Mouse (Mus musculus) gastrocnemius, postnatal 14 days (tissue): ENCODE data around the gene Ccr1l1. TPM values are rescaled to one million over a fixed set of nuclear protein-coding genes. Genes with fewer than 3 reads are reported as not detected.
"Not testable (repeated sequence)": the region's sequence is repeated elsewhere in the genome, so short reads cannot be mapped to it uniquely, and the experiment has no call there.

Source experiments
- DNase-seq: peaks from one replicate; pipeline ENCODE4 v3.0.0; 2021; ENCODE audit warnings: mixed read lengths
- intact Hi-C: fragments of 180-260 bp; cut with DNase I; formaldehyde crosslinking; loops from one replicate; pipeline ENCODE4 v1.15.1; 2025; ENCODE audit warnings: low total_unique reads
- total RNA-seq, 2 experiments: library from RNA; stranded (reverse); gene quantifications; 2 replicates each; pipeline ENCODE4 v1.2.3; 2021

Gene Ccr1l1
- total RNA-seq, 2 experiments from 2014 or later = not detected

DNA sequence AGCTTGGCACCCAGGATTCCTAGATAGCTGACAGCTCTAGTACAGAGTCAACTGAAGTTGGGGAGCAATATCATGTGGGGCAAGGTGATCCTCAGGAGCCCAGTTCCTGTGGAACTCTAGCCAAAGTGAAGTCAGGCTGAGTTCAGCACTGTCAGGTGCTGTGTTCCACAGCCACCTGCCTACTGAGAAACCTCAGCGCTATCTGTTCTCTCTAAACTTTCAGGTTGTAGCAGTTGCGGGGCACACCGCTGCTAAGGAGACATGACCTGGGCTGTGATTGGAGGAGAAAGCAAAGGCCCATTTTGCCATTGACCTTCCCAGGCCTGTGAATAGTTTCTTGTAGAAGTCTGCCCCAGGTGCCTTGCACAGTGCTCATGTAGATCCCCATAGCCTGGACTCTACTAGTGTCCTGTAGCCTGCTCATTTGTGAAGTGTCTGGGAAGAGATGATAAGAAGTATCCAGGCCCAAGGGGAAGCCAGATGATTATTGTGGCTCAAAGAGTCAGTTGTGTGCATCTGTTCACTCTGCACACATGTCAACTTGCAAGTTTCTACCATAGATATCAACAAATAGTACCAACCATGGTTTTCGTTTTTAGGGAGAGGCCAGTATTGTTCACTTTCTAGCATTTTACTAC is 11.2 kb downstream of the Ccr1l1 start:
- intact Hi-C loops = not testable (repeated sequence)

GRCm38 (mm10) chr9:123964776-123965175 is 13.4 kb downstream of the Ccr1l1 start:
- intact Hi-C loops = no loop called here
- no peak for DNase-seq

More for the DNA sequence above, 11.2 kb downstream of the Ccr1l1 start:
- not testable (repeated sequence) for DNase-seq

DNA sequence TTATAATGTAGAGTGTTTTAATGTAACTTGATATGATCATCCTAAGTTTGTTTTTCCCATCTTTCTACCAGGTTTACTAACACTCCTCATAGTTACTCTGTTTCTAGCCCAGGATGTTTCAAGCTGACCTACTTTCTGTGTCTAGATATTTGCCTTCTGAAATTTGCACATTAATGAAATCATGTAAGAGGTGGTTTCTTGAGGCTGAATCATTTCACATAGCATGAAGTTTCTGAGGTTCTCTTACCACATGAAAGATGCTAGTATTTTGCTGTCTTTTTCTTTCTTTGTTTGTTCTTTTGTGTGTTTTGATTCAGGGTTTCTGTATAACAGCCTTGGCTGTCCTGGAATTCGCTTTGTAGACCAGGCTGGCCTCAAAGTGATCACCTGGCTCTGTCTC is 18.0 kb downstream of the Ccr1l1 start:
- intact Hi-C loops = no loop called here
- no peak for DNase-seq

GRCm38 (mm10) chr9:123957911-123958413 is 20.2 kb downstream of the Ccr1l1 start:
- intact Hi-C loops = no loop called here
- DNase-seq = no peak

GRCm38 (mm10) chr9:123956892-123957291 is 21.3 kb downstream of the Ccr1l1 start:
- DNase-seq = no peak
- intact Hi-C loops = no loop called here

GRCm38 (mm10) chr9:123953551-123953950 is 24.7 kb downstream of the Ccr1l1 start:
- intact Hi-C loops = no loop called here
- no peak for DNase-seq

DNA sequence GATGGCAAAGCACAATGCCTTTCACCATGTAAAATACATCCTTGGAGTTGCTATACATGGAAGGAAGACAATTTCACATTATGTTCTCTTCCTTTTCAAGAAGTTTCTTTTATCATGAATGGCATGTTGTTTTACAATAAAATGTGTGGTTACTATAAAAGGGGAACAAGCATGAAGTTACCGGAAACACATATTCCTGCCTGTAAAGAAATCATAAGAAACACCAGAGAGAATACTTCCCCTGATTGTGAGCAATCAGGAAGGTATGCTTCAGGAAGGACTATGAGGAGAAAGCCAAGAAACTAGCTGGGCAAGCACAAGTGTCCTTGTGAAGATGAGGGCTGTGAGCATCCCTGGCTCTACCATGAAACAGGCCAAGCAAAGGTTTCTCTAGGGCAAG is 27.0 kb downstream of the Ccr1l1 start:
- intact Hi-C loops = no loop called here
- DNase-seq = no peak

DNA sequence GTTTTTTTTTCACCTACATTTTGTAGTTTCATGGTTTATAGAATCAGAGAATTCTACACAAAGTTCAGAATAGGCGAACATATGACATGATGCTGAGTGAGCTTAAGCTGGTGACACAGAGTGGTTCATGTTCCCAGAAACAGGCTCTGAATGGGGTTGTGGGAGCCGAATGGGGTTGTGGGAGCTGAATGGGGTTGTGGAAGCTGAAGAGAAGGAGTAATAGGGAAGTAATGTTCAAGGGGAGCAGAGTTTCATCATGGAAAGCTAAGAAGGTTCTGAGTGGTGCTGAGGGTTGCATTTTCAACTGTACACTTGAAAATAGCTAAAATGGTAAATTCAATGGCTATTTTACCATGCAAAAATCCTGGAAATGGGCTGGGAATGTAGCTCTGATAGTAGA is 28.8 kb downstream of the Ccr1l1 start:
- intact Hi-C loops = no loop called here

DNA sequence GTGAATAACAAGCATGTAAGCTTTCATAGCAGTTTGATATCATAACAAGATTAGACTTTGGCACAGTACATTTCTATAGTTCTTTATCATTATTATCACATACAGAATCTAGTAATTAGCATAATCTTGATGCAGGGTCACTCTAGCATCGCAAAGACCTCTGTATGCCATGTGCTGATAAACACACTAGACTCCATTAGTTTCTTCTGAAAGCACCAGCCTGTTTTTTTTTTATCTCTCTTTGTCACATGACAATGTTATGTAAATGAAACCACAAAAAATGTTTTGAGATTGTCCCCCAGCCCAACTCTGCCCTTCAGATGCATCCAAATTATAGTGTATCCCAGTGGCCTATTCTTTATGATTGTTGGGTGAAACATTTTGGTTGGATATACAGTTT is 30.4 kb downstream of the Ccr1l1 start:
- no peak for DNase-seq
- intact Hi-C loops = no loop called here

More for the DNA sequence above, 28.8 kb downstream of the Ccr1l1 start:
- DNase-seq = no peak

DNA sequence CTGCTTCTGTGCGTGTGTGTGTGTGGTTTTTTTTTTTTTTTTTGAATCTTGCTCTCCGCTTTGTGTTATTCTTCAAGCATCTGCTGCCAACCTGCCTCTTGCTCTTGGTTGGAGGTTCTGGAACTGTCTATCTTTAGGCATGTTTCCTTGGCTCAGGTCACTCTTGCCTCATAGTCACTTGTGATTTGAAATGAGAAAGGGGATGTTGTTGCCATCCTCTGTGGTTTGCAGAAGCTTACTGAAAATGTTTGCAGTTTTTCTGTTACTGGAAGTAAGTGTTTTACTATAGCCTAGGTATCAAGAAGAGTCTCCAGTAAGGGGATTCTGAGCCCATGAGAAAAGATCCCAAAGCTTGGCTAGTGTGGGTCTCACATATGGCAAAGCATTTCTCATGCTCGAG is 36.2 kb downstream of the Ccr1l1 start:
- intact Hi-C loops = no loop called here
- DNase-seq = no peak

DNA sequence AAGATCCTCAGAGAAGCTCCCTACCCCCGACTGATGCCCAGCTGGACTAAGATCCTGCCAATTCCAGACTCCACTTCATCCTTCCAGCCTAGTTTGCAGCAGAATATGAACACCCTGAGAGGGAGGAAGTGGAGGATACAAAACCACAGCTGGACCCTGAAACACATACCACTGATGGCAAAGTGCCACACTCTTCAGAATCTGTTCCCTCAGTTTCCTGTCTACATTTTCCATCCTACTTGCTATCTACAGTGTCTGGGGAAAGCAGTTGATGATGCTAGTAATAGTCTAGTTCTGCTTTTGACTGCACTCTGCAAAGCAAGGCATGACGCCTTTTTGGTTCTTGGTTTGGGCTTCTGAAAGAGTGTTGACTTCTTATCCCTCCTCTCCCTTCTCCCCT is 36.9 kb downstream of the Ccr1l1 start:
- intact Hi-C loops = no loop called here
- no peak for DNase-seq

GRCm38 (mm10) chr9:123940628-123941027 is 37.6 kb downstream of the Ccr1l1 start:
- no peak for DNase-seq
- intact Hi-C loops = no loop called here

DNA sequence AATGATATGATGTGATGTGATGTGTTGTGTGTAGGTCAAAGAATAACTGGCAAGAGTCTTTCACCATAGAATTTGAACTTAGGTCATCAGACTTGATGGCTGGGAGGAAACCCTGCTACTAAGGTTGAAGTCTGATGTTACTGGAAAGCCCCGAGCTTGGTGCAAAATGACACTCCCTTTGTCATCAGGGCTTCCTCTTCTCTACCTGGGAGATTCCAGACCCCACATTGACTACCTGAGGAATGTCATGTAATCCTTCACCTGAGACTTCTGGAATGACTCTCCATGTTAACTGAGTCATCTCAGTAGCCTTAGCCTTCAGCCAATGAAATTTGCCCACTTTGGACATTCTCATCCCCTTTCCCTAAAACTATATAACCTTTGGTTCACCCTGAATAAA is 38.0 kb downstream of the Ccr1l1 start:
- no peak for DNase-seq
- intact Hi-C loops = no loop called here

GRCm38 (mm10) chr9:123937989-123938388 is 40.2 kb downstream of the Ccr1l1 start:
- DNase-seq = no peak
- intact Hi-C loops = no loop called here

GRCm38 (mm10) chr9:123936604-123937280 is 41.5 kb downstream of the Ccr1l1 start:
- intact Hi-C loops = no loop called here
- DNase-seq = no peak

DNA sequence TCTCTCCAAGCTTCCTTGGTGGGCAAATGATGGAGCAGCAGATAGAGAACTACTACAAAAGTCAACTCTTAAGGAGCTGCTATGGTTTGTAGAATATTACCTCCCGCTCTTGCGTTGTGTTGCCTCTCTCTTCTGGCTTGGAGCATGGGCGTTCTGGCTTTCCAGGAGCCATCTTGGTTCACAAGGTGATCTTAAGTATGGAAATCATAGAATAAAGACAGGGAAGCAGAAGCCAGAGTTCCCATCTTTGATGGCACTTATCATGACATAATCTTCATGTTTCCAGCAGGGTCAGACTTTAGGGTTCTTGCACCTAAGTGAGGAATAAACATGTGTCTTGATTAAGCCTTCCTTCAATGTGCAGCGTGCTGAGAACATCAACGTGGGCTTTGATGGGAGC is 42.4 kb downstream of the Ccr1l1 start:
- DNase-seq = no peak
- intact Hi-C loops = no loop called here

DNA sequence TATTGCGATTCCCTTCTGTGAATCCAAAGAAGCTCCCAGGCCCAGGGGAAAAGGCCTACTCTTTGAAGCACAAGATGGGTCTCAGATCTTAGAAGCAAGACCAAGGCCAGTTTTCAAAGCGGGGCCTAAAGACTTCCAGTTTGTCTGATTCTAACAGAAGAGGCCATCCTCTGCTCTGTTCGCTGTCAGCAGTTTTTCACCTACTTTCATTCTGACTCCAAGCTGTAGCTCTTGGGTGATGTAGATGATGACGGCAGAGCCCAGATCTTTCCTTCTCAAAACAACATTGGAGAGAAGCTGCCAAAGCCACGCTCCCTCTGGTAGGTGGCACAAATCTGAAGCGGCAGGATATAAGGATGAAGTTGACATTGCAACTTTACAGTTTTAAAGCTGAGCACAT is 42.9 kb downstream of the Ccr1l1 start:
- intact Hi-C loops = no loop called here

GRCm38 (mm10) chr9:123933716-123934445 is 44.3 kb downstream of the Ccr1l1 start:
- no peak for DNase-seq
- intact Hi-C loops = no loop called here

More for the DNA sequence above, 42.9 kb downstream of the Ccr1l1 start:
- DNase-seq = no peak

DNA sequence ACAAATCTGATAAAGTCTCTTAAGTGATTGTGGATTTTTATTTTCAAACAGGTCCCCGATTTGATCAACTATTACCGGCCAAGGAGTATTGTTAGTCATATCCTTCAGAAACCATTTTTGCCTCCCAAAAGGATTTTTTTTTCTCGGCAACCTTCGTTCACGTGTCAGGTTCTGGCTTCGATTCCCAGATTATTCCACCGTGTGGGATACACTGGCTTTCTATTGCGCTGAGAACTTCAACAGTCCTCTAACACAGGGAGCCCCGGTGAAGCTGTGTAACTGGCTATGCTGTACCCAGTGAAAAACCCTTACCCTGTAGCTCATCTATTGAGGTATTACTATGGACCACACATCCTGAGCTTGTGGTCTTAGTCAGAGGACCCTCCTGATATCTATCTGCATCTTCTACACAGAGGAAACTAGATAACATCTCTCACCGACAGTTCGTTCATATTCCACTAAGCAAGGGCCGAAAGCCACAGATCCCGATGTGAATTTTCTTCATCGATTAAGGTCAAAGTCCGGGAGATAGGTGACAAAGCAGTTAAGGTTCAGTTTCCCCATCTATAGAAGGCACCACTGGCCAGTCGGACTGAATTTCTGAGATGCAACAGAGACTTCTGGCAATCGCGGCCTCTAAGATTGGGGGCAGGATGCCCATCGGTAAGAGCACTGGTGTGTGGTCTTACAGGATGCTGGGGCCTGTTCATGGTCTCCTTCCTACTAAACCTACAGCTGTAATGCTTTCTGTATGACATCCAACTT is 45.1 kb downstream of the Ccr1l1 start:
- DNase-seq = no peak
- intact Hi-C loops = no loop called here
